Mouse (Mus musculus): Measurements from ENCODE around the gene Lysmd1. TPM values are rescaled to one million over a fixed set of nuclear protein-coding genes. Genes with fewer than 3 reads are reported as not detected.

Gene Lysmd1
- total and polyA plus RNA-seq, 2 experiments, result 6.1 to 7.0 TPM

DNA sequence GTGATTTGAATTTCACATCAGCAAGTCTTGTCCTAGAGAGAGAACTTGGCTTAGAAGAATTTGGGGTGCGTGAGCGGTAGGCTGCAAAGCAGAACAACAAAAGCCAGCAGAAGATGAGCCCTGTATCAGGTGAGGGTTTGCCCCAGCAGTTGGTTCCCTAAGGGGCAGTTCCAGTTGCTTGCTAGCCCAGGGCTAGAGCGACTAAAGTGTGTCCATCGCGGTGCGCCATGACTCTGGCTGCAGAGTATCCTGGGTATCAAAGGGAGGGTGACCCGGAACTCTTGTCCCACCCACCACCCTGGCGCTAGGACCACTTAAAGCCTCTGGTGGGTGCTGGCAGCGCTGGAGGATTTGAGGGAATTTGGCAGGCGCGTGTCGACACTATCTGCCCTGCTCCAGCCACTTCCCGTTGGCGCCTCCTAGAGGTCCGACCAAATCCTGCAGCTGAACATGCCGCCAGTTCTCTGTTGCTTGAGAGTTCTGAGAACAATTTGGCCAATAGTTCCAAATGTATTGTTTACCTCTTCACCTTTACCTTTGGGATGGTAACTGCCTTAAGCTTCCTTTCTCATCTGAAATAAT is 40.2 kb downstream of the Lysmd1 start:
- Histone ChIP-seq H3K4me3 (ENCODE audit: insufficient read depth, low read depth, low read length) (no peak overlapping the region), H3K36me3 (ENCODE audit: control insufficient read depth, insufficient read depth, low read length) (no peaks in the 10 kb centered on the region), H3K79me2 (ENCODE audit: control insufficient read depth, insufficient read depth, low read length) (no peaks in the 10 kb centered on the region), H3K9ac (ENCODE audit: low read depth, low read length) (peak overlapping the region; percentile 34; the same call in 1 of the 2 replicates), H3K27me3 (ENCODE audit: control insufficient read depth, insufficient read depth, low read length) (peaks cover 21% of the 10 kb centered on the region), H3K27ac (replicated peaks; ENCODE audit: insufficient read depth, low read depth, low read length) (no peak overlapping the region), H3K4me1 (ENCODE audit: control insufficient read depth, insufficient read depth, low read length) (peaks cover 3% of the 10 kb centered on the region; the same call in 1 of the 2 replicates)
- peak; percentile 54 for DNase-seq (ENCODE audit: extremely low read depth, low read depth, low spot score)
- TF ChIP-seq CTCF (IDR thresholded peaks at IDR 0.05; ENCODE audit: low read depth, low read length), result peak; percentile 93
- TF ChIP-seq POLR2A (IDR thresholded peaks at IDR 0.05; ENCODE audit: extremely low read depth, insufficient read depth, low read length), result no peak
- WGBS, result 4% methylated on average over 16 of the region's 16 CpGs

GRCm38 (mm10) chr3:95176500-95176899 is 42.6 kb downstream of the Lysmd1 start:
- Histone ChIP-seq H3K4me1 (ENCODE audit: control insufficient read depth, insufficient read depth, low read length) (peaks cover 3% of the 10 kb centered on the region; the same call in 1 of the 2 replicates), H3K9ac (ENCODE audit: low read depth, low read length) (no peak overlapping the region), H3K4me3 (ENCODE audit: insufficient read depth, low read depth, low read length) (no peak overlapping the region), H3K27me3 (ENCODE audit: control insufficient read depth, insufficient read depth, low read length) (peaks cover 21% of the 10 kb centered on the region), H3K36me3 (ENCODE audit: control insufficient read depth, insufficient read depth, low read length) (no peaks in the 10 kb centered on the region), H3K79me2 (ENCODE audit: control insufficient read depth, insufficient read depth, low read length) (no peaks in the 10 kb centered on the region), H3K27ac (replicated peaks; ENCODE audit: insufficient read depth, low read depth, low read length) (no peak overlapping the region)
- WGBS, result 86% methylated on average over 3 of the region's 3 CpGs
- no peak for DNase-seq (ENCODE audit: extremely low read depth, low read depth, low spot score)
- no peak for TF ChIP-seq CTCF (IDR thresholded peaks at IDR 0.05; ENCODE audit: low read depth, low read length)
- no peak for TF ChIP-seq POLR2A (IDR thresholded peaks at IDR 0.05; ENCODE audit: extremely low read depth, insufficient read depth, low read length)

GRCm38 (mm10) chr3:95177583-95177982 is 43.7 kb downstream of the Lysmd1 start:
- TF ChIP-seq CTCF (IDR thresholded peaks at IDR 0.05; ENCODE audit: low read depth, low read length) (no peak), POLR2A (IDR thresholded peaks at IDR 0.05; ENCODE audit: extremely low read depth, insufficient read depth, low read length) (no peak)
- Histone ChIP-seq H3K79me2 (ENCODE audit: control insufficient read depth, insufficient read depth, low read length) (no peaks in the 10 kb centered on the region), H3K9ac (ENCODE audit: low read depth, low read length) (no peak overlapping the region), H3K4me3 (ENCODE audit: insufficient read depth, low read depth, low read length) (no peak overlapping the region), H3K27ac (replicated peaks; ENCODE audit: insufficient read depth, low read depth, low read length) (no peak overlapping the region), H3K36me3 (ENCODE audit: control insufficient read depth, insufficient read depth, low read length) (no peaks in the 10 kb centered on the region), H3K4me1 (ENCODE audit: control insufficient read depth, insufficient read depth, low read length) (peaks cover 3% of the 10 kb centered on the region; the same call in 1 of the 2 replicates), H3K27me3 (ENCODE audit: control insufficient read depth, insufficient read depth, low read length) (peaks cover 13% of the 10 kb centered on the region)
- 82% methylated on average over 6 of the region's 6 CpGs for WGBS
- DNase-seq (ENCODE audit: extremely low read depth, low read depth, low spot score), result no peak

DNA sequence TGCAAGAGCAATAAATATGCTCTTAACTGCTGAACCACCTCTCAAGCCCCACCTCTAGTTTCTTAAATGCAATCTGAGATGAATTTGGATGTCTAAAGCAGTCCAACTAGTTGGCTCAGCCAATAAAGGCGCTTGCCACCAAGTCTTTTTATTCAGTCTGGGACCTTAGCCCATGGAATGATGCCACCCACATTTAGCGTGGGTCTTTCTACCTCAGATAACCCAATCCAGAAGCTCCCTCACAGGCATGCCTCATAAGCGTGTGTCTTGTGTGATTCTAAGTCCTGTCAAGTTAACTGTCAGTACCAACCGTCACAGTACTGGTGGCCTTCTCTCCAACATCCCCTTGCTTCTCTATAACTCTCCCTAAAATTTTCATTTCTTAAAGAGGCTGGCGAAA is 45.1 kb downstream of the Lysmd1 start:
- H3K27me3 ChIP-seq (ENCODE audit: control insufficient read depth, insufficient read depth, low read length), result peaks cover 2% of the 10 kb centered on the region; the same call in 1 of the 2 replicates
- H3K4me1 ChIP-seq (ENCODE audit: control insufficient read depth, insufficient read depth, low read length), result peaks cover 2% of the 10 kb centered on the region; the same call in 1 of the 2 replicates
- no peak overlapping the region for H3K4me3 ChIP-seq (ENCODE audit: insufficient read depth, low read depth, low read length)
- H3K27ac ChIP-seq (replicated peaks; ENCODE audit: insufficient read depth, low read depth, low read length), result no peak overlapping the region
- no peaks in the 10 kb centered on the region for H3K79me2 ChIP-seq (ENCODE audit: control insufficient read depth, insufficient read depth, low read length)
- DNase-seq (ENCODE audit: extremely low read depth, low read depth, low spot score), result no peak
- TF ChIP-seq CTCF (IDR thresholded peaks at IDR 0.05; ENCODE audit: low read depth, low read length) (no peak), POLR2A (IDR thresholded peaks at IDR 0.05; ENCODE audit: extremely low read depth, insufficient read depth, low read length) (no peak)
- H3K9ac ChIP-seq (ENCODE audit: low read depth, low read length), result no peak overlapping the region
- 93% methylated on average over 5 of the region's 5 CpGs for WGBS
- H3K36me3 ChIP-seq (ENCODE audit: control insufficient read depth, insufficient read depth, low read length), result no peaks in the 10 kb centered on the region

DNA sequence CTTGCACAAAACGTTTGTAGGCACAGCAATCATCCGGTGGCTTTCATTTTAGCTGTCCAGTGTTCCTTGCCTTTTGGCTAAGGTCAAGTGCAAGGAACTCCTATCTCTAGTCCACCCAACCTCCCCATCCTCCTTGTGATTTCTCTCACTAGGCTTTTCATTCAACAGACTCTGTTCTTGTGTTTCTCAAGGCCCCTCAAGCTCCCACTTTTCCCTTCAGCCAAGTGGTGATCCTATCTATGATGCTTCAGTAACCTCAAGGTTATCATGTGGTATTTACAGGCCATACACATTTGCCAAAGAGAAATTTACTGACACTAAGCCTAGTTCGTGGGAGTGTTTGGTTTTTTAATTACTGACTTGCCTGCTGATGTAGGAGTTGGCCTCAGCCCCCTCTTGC is 46.0 kb downstream of the Lysmd1 start:
- Histone ChIP-seq H3K4me3 (ENCODE audit: insufficient read depth, low read depth, low read length) (no peak overlapping the region), H3K27ac (replicated peaks; ENCODE audit: insufficient read depth, low read depth, low read length) (no peak overlapping the region)
- no peak for TF ChIP-seq CTCF (IDR thresholded peaks at IDR 0.05; ENCODE audit: low read depth, low read length)
- TF ChIP-seq POLR2A (IDR thresholded peaks at IDR 0.05; ENCODE audit: extremely low read depth, insufficient read depth, low read length), result no peak

GRCm38 (mm10) chr3:95181841-95182240 is 48.0 kb downstream of the Lysmd1 start:
- H3K4me3 ChIP-seq (ENCODE audit: insufficient read depth, low read depth, low read length), result no peak overlapping the region
- H3K4me1 ChIP-seq (ENCODE audit: control insufficient read depth, insufficient read depth, low read length), result no peaks in the 10 kb centered on the region
- DNase-seq (ENCODE audit: extremely low read depth, low read depth, low spot score), result no peak
- no peaks in the 10 kb centered on the region for H3K79me2 ChIP-seq (ENCODE audit: control insufficient read depth, insufficient read depth, low read length)
- H3K36me3 ChIP-seq (ENCODE audit: control insufficient read depth, insufficient read depth, low read length), result peaks cover 7% of the 10 kb centered on the region
- no peaks in the 10 kb centered on the region for H3K27me3 ChIP-seq (ENCODE audit: control insufficient read depth, insufficient read depth, low read length)
- TF ChIP-seq CTCF (IDR thresholded peaks at IDR 0.05; ENCODE audit: low read depth, low read length) (no peak), POLR2A (IDR thresholded peaks at IDR 0.05; ENCODE audit: extremely low read depth, insufficient read depth, low read length) (no peak)
- H3K27ac ChIP-seq (replicated peaks; ENCODE audit: insufficient read depth, low read depth, low read length), result no peak overlapping the region
- 59% methylated on average over 1 of the region's 1 CpGs for WGBS
- H3K9ac ChIP-seq (ENCODE audit: low read depth, low read length), result no peak overlapping the region

More for the DNA sequence above, 46.0 kb downstream of the Lysmd1 start:
- no peaks in the 10 kb centered on the region for H3K27me3 ChIP-seq (ENCODE audit: control insufficient read depth, insufficient read depth, low read length)
- WGBS, result 51% methylated on average over 3 of the region's 3 CpGs
- no peak overlapping the region for H3K9ac ChIP-seq (ENCODE audit: low read depth, low read length)
- H3K79me2 ChIP-seq (ENCODE audit: control insufficient read depth, insufficient read depth, low read length), result no peaks in the 10 kb centered on the region
- H3K36me3 ChIP-seq (ENCODE audit: control insufficient read depth, insufficient read depth, low read length), result peaks cover 3% of the 10 kb centered on the region
- DNase-seq (ENCODE audit: extremely low read depth, low read depth, low spot score), result no peak
- no peaks in the 10 kb centered on the region for H3K4me1 ChIP-seq (ENCODE audit: control insufficient read depth, insufficient read depth, low read length)
